In genomic region chrX:117770252-117770651, GRCm38 (mm10) we compare ENCODE assay signal across 15 mouse cellular contexts.
DNase-seq lines count a peak whose midpoint lies in the region; ATAC-seq lines count a peak whose summit lies in the region.
"Had no signal": no experiment of that assay in that cellular context is flagged by ENCODE, and none has a peak within 500 bp of the region (broad histone marks: within the 10 kb centered on the region; RNA-seq: fewer than 3 reads in every experiment).

No protein-coding gene starts in this region.

- H3K9ac ChIP-seq in heart, embryonic 12.5 days: no peak overlapping the region

- no peaks in the 10 kb centered on the region for H3K9me3 ChIP-seq in heart, embryonic 12.5 days (replicated peaks)
- H3K9me3 ChIP-seq in midbrain, embryonic 10.5 days (replicated peaks): no peaks in the 10 kb centered on the region

- no peak for ATAC-seq in heart, embryonic 12.5 days (ENCODE audit: insufficient number of reproducible peaks, low FRiP score)
- ATAC-seq in hematopoietic stem cell, adult 5-6 weeks (replicated peaks in 1 of 2; ENCODE audit: insufficient read depth in 1 of 2, low FRiP score in 2 of 2, low TSS enrichment in 1 of 2, low read depth in 1 of 2, poor library complexity in 2 of 2, severe bottlenecking in 2 of 2): peak; percentile 100
- peak; percentile 100 for ATAC-seq in megakaryocyte progenitor cell, adult 5-6 weeks (replicated peaks; ENCODE audit: poor library complexity)
- ATAC-seq: forebrain, embryonic 14.5 days had no signal

- H3K27ac ChIP-seq in heart, embryonic 12.5 days (ENCODE audit: poor library complexity, severe bottlenecking): no peak overlapping the region
- H3K27ac ChIP-seq in midbrain, embryonic 10.5 days (replicated peaks): no peak overlapping the region
- H3K27ac ChIP-seq: kidney, postnatal 0 days had no signal

- H3K4me2 ChIP-seq in heart, embryonic 12.5 days: no peak overlapping the region

- no peaks in the 10 kb centered on the region for H3K36me3 ChIP-seq in heart, embryonic 12.5 days
- H3K36me3 ChIP-seq in midbrain, embryonic 10.5 days: no peaks in the 10 kb centered on the region

- no peak overlapping the region for H3K4me3 ChIP-seq in heart, embryonic 12.5 days
- H3K4me3 ChIP-seq in midbrain, embryonic 10.5 days: no peak overlapping the region

- peak; percentile 1 for DNase-seq in heart, adult 8-10 months (ENCODE audit: low spot score)
- DNase-seq in right cerebral cortex, adult 18-20 months: peak; percentile 0
- DNase-seq in right cerebral cortex, postnatal 4 days: no peak
- no peak for DNase-seq in midbrain, embryonic 10.5 days (ENCODE audit: low spot score)
- no peak for DNase-seq in frontal cortex, postnatal 36 days (ENCODE audit: low spot score in 2 of 2)
- DNase-seq: adrenal gland, postnatal 25 days; cerebellum, adult 11 months; gastrocnemius, postnatal 25 days; lung, postnatal 14 days; midbrain, embryonic 14.5 days had no signal

- H3K27me3 ChIP-seq in heart, embryonic 12.5 days (replicated peaks): no peaks in the 10 kb centered on the region
- H3K27me3 ChIP-seq in midbrain, embryonic 10.5 days (ENCODE audit: low read depth, poor library complexity, severe bottlenecking): no peaks in the 10 kb centered on the region

- WGBS in heart, embryonic 12.5 days: 70% methylated on average over 2 of the region's 2 CpGs
- 92% methylated on average over 2 of the region's 2 CpGs for WGBS in midbrain, embryonic 10.5 days

- H3K4me1 ChIP-seq in heart, embryonic 12.5 days (replicated peaks): no peaks in the 10 kb centered on the region
- no peaks in the 10 kb centered on the region for H3K4me1 ChIP-seq in midbrain, embryonic 10.5 days

Comparison
In these comparisons a context has a peak if more than half of its experiments do, and no peak if none do; other contexts are left out.
1. DNase-seq: peak in heart, adult 8-10 months (single experiment) and right cerebral cortex, adult 18-20 months (single experiment); none in right cerebral cortex, postnatal 4 days (single experiment), midbrain, embryonic 10.5 days (single experiment) and frontal cortex, postnatal 36 days (0 of 2).